Mouse (Mus musculus): ENCODE data around the gene Ski. TPM values are rescaled to one million over a fixed set of nuclear protein-coding genes. Genes with fewer than 3 reads are reported as not detected.

Gene Ski
- total and polyA plus RNA-seq, 2 experiments, result 4.2 to 19.5 TPM

- DNase-seq (ENCODE audit: extremely low read depth, low read depth, low spot score), result no peak
These were observed 27.2 kb downstream of the Ski start for GRCm38 (mm10) chr4:155195204-155195603.

GRCm38 (mm10) chr4:155190275-155190674 lies 32.1 kb downstream of the Ski start:
- TF ChIP-seq CTCF (IDR thresholded peaks at IDR 0.05; ENCODE audit: low read depth, low read length) (no peak), POLR2A (IDR thresholded peaks at IDR 0.05; ENCODE audit: extremely low read depth, insufficient read depth, low read length) (no peak)
- Histone ChIP-seq H3K36me3 (ENCODE audit: control insufficient read depth, insufficient read depth, low read length) (no peaks in the 10 kb centered on the region), H3K9ac (ENCODE audit: low read depth, low read length) (no peak overlapping the region), H3K4me3 (ENCODE audit: insufficient read depth, low read depth, low read length) (no peak overlapping the region), H3K4me1 (ENCODE audit: control insufficient read depth, insufficient read depth, low read length) (peaks cover 13% of the 10 kb centered on the region), H3K27ac (replicated peaks; ENCODE audit: insufficient read depth, low read depth, low read length) (no peak overlapping the region), H3K27me3 (ENCODE audit: control insufficient read depth, insufficient read depth, low read length) (no peaks in the 10 kb centered on the region), H3K79me2 (ENCODE audit: control insufficient read depth, insufficient read depth, low read length) (peaks cover 80% of the 10 kb centered on the region)
- no peak for DNase-seq (ENCODE audit: extremely low read depth, low read depth, low spot score)
- WGBS, result 84% methylated on average over 7 of the region's 7 CpGs

More at GRCm38 (mm10) chr4:155195204-155195603, 27.2 kb downstream of the Ski start:
- no peaks in the 10 kb centered on the region for H3K27me3 ChIP-seq (ENCODE audit: control insufficient read depth, insufficient read depth, low read length)
- WGBS, result 83% methylated on average over 9 of the region's 9 CpGs
- H3K27ac ChIP-seq (replicated peaks; ENCODE audit: insufficient read depth, low read depth, low read length), result no peak overlapping the region
- no peak overlapping the region for H3K4me3 ChIP-seq (ENCODE audit: insufficient read depth, low read depth, low read length)
- TF ChIP-seq POLR2A (IDR thresholded peaks at IDR 0.05; ENCODE audit: extremely low read depth, insufficient read depth, low read length) (no peak), CTCF (IDR thresholded peaks at IDR 0.05; ENCODE audit: low read depth, low read length) (no peak)
- peaks cover 7% of the 10 kb centered on the region for H3K4me1 ChIP-seq (ENCODE audit: control insufficient read depth, insufficient read depth, low read length)
- H3K9ac ChIP-seq (ENCODE audit: low read depth, low read length), result no peak overlapping the region
- peaks cover 77% of the 10 kb centered on the region for H3K79me2 ChIP-seq (ENCODE audit: control insufficient read depth, insufficient read depth, low read length)
- H3K36me3 ChIP-seq (ENCODE audit: control insufficient read depth, insufficient read depth, low read length), result no peaks in the 10 kb centered on the region

GRCm38 (mm10) chr4:155189711-155190139 lies 32.7 kb downstream of the Ski start:
- H3K27me3 ChIP-seq (ENCODE audit: control insufficient read depth, insufficient read depth, low read length), result no peaks in the 10 kb centered on the region
- peaks cover 80% of the 10 kb centered on the region for H3K79me2 ChIP-seq (ENCODE audit: control insufficient read depth, insufficient read depth, low read length)
- no peak for DNase-seq (ENCODE audit: extremely low read depth, low read depth, low spot score)
- H3K27ac ChIP-seq (replicated peaks; ENCODE audit: insufficient read depth, low read depth, low read length), result no peak overlapping the region
- TF ChIP-seq POLR2A (IDR thresholded peaks at IDR 0.05; ENCODE audit: extremely low read depth, insufficient read depth, low read length), result no peak
- no peak for TF ChIP-seq CTCF (IDR thresholded peaks at IDR 0.05; ENCODE audit: low read depth, low read length)
- H3K36me3 ChIP-seq (ENCODE audit: control insufficient read depth, insufficient read depth, low read length), result no peaks in the 10 kb centered on the region
- H3K4me3 ChIP-seq (ENCODE audit: insufficient read depth, low read depth, low read length), result no peak overlapping the region
- whole genome bisulfite sequencing, result 74% methylated on average over 4 of the region's 4 CpGs
- H3K4me1 ChIP-seq (ENCODE audit: control insufficient read depth, insufficient read depth, low read length), result peaks cover 13% of the 10 kb centered on the region
- H3K9ac ChIP-seq (ENCODE audit: low read depth, low read length), result no peak overlapping the region

GRCm38 (mm10) chr4:155188803-155189202 lies 33.6 kb downstream of the Ski start:
- no peak overlapping the region for H3K9ac ChIP-seq (ENCODE audit: low read depth, low read length)
- H3K27me3 ChIP-seq (ENCODE audit: control insufficient read depth, insufficient read depth, low read length), result no peaks in the 10 kb centered on the region
- no peak for TF ChIP-seq CTCF (IDR thresholded peaks at IDR 0.05; ENCODE audit: low read depth, low read length)
- TF ChIP-seq POLR2A (IDR thresholded peaks at IDR 0.05; ENCODE audit: extremely low read depth, insufficient read depth, low read length), result no peak
- H3K4me1 ChIP-seq (ENCODE audit: control insufficient read depth, insufficient read depth, low read length), result peaks cover 13% of the 10 kb centered on the region
- no peak for DNase-seq (ENCODE audit: extremely low read depth, low read depth, low spot score)
- H3K36me3 ChIP-seq (ENCODE audit: control insufficient read depth, insufficient read depth, low read length), result no peaks in the 10 kb centered on the region
- H3K79me2 ChIP-seq (ENCODE audit: control insufficient read depth, insufficient read depth, low read length), result peaks cover 85% of the 10 kb centered on the region
- no peak overlapping the region for H3K4me3 ChIP-seq (ENCODE audit: insufficient read depth, low read depth, low read length)
- H3K27ac ChIP-seq (replicated peaks; ENCODE audit: insufficient read depth, low read depth, low read length), result no peak overlapping the region; the same call in 1 of the 2 replicates

- H3K9ac ChIP-seq (ENCODE audit: low read depth, low read length), result no peak overlapping the region
These were observed 34.1 kb downstream of the Ski start for GRCm38 (mm10) chr4:155188341-155188740.

GRCm38 (mm10) chr4:155187192-155187674 lies 35.2 kb downstream of the Ski start:
- DNase-seq (ENCODE audit: extremely low read depth, low read depth, low spot score), result no peak
- no peak for TF ChIP-seq CTCF (IDR thresholded peaks at IDR 0.05; ENCODE audit: low read depth, low read length)
- no peak for TF ChIP-seq POLR2A (IDR thresholded peaks at IDR 0.05; ENCODE audit: extremely low read depth, insufficient read depth, low read length)
- no peak overlapping the region for H3K4me3 ChIP-seq (ENCODE audit: insufficient read depth, low read depth, low read length)
- no peak overlapping the region for H3K9ac ChIP-seq (ENCODE audit: low read depth, low read length)
- no peak overlapping the region for H3K27ac ChIP-seq (replicated peaks; ENCODE audit: insufficient read depth, low read depth, low read length)
- no peaks in the 10 kb centered on the region for H3K27me3 ChIP-seq (ENCODE audit: control insufficient read depth, insufficient read depth, low read length)
- 75% methylated on average over 3 of the region's 3 CpGs for WGBS
- H3K79me2 ChIP-seq (ENCODE audit: control insufficient read depth, insufficient read depth, low read length), result peaks cover 85% of the 10 kb centered on the region
- no peaks in the 10 kb centered on the region for H3K36me3 ChIP-seq (ENCODE audit: control insufficient read depth, insufficient read depth, low read length)
- H3K4me1 ChIP-seq (ENCODE audit: control insufficient read depth, insufficient read depth, low read length), result peaks cover 10% of the 10 kb centered on the region

More at GRCm38 (mm10) chr4:155188341-155188740, 34.1 kb downstream of the Ski start:
- Histone ChIP-seq H3K79me2 (ENCODE audit: control insufficient read depth, insufficient read depth, low read length) (peaks cover 85% of the 10 kb centered on the region), H3K4me1 (ENCODE audit: control insufficient read depth, insufficient read depth, low read length) (peaks cover 11% of the 10 kb centered on the region), H3K27ac (replicated peaks; ENCODE audit: insufficient read depth, low read depth, low read length) (no peak overlapping the region), H3K36me3 (ENCODE audit: control insufficient read depth, insufficient read depth, low read length) (no peaks in the 10 kb centered on the region), H3K27me3 (ENCODE audit: control insufficient read depth, insufficient read depth, low read length) (no peaks in the 10 kb centered on the region), H3K4me3 (ENCODE audit: insufficient read depth, low read depth, low read length) (no peak overlapping the region)
- peak; percentile 79 for DNase-seq (ENCODE audit: extremely low read depth, low read depth, low spot score)
- 11% methylated on average over 8 of the region's 8 CpGs for WGBS
- no peak for TF ChIP-seq POLR2A (IDR thresholded peaks at IDR 0.05; ENCODE audit: extremely low read depth, insufficient read depth, low read length)
- peak; percentile 42 for TF ChIP-seq CTCF (IDR thresholded peaks at IDR 0.05; ENCODE audit: low read depth, low read length)
